Mouse (Mus musculus) ES-Bruce4 (cell line): ENCODE data around the gene Atp6v1fnb.

Source experiments
- CTCF ChIP-seq: IDR thresholded peaks from one replicate; pipeline ENCODE4 v1.8.1; 2011; ENCODE audit warnings: low read depth, low read length
- POLR2A ChIP-seq: IDR thresholded peaks from one replicate; pipeline ENCODE4 v1.8.1; 2011; ENCODE audit warnings: low read length; ENCODE audit not compliant: insufficient read depth

- TF ChIP-seq POLR2A (no peak), CTCF (no peak)
These were observed 36.1 kb upstream of the Atp6v1fnb start for GRCm38 (mm10) chr6:29434911-29435691.
